Mouse (Mus musculus): Measurements from ENCODE around the gene Hnf4a. TPM values are rescaled to one million over a fixed set of nuclear protein-coding genes. Genes with fewer than 3 reads are reported as not detected.

Hnf4a gene
- polyA plus RNA-seq, 1 experiment: not detected

GRCm38 (mm10) chr2:163608008-163608407 lies 101.4 kb downstream of the Hnf4a start:
- no peak overlapping the region for H3K4me3 ChIP-seq (ENCODE audit: insufficient read depth, poor library complexity, severe bottlenecking)
- H3K36me3 ChIP-seq (ENCODE audit: control insufficient read depth, insufficient read depth): peaks cover 33% of the 10 kb centered on the region
- no peaks in the 10 kb centered on the region for H3K27me3 ChIP-seq (ENCODE audit: control insufficient read depth, insufficient read depth, insufficient read length)
- TF ChIP-seq FOSL1 (IDR thresholded peaks at IDR 0.05; ENCODE audit: insufficient read depth, low read length, poor library complexity, severe bottlenecking): no peak
- no peak for TF ChIP-seq MYOG (IDR thresholded peaks at IDR 0.05; ENCODE audit: control insufficient read depth, extremely low read depth, insufficient read length)
- no peak for TF ChIP-seq MYOD1 (IDR thresholded peaks at IDR 0.05; ENCODE audit: control insufficient read depth, insufficient read length, low read depth)
- no peak for TF ChIP-seq MAX (IDR thresholded peaks at IDR 0.05)
- TF ChIP-seq USF1 (IDR thresholded peaks at IDR 0.05; ENCODE audit: low read depth): no peak
- no peak for TF ChIP-seq CEBPB (IDR thresholded peaks at IDR 0.05; ENCODE audit: low read depth)
- TF ChIP-seq CTCF (IDR thresholded peaks at IDR 0.05; ENCODE audit: control insufficient read depth, insufficient read depth, insufficient read length): no peak
- H3K79me2 ChIP-seq (ENCODE audit: control insufficient read depth, insufficient read depth): peaks cover 21% of the 10 kb centered on the region
- H3ac ChIP-seq (ENCODE audit: control insufficient read depth, insufficient read length, low read depth): no peak overlapping the region
- peaks cover 2% of the 10 kb centered on the region for H3K79me3 ChIP-seq (ENCODE audit: low read depth)

GRCm38 (mm10) chr2:163609281-163609975 lies 102.8 kb downstream of the Hnf4a start:
- no peak for TF ChIP-seq CEBPB (IDR thresholded peaks at IDR 0.05; ENCODE audit: low read depth)
- TF ChIP-seq FOSL1 (IDR thresholded peaks at IDR 0.05; ENCODE audit: insufficient read depth, low read length, poor library complexity, severe bottlenecking): no peak
- TF ChIP-seq MYOD1 (IDR thresholded peaks at IDR 0.05; ENCODE audit: control insufficient read depth, insufficient read length, low read depth): no peak
- TF ChIP-seq MYOG (IDR thresholded peaks at IDR 0.05; ENCODE audit: control insufficient read depth, extremely low read depth, insufficient read length): no peak
- no peak for TF ChIP-seq CTCF (IDR thresholded peaks at IDR 0.05; ENCODE audit: control insufficient read depth, insufficient read depth, insufficient read length)
- no peak for TF ChIP-seq MAX (IDR thresholded peaks at IDR 0.05)
- no peak for TF ChIP-seq USF1 (IDR thresholded peaks at IDR 0.05; ENCODE audit: low read depth)
- no peaks in the 10 kb centered on the region for H3K79me3 ChIP-seq (ENCODE audit: low read depth)
- no peak overlapping the region for H3K4me3 ChIP-seq (ENCODE audit: insufficient read depth, poor library complexity, severe bottlenecking)
- H3K79me2 ChIP-seq (ENCODE audit: control insufficient read depth, insufficient read depth): peaks cover 8% of the 10 kb centered on the region
- H3K36me3 ChIP-seq (ENCODE audit: control insufficient read depth, insufficient read depth): peaks cover 46% of the 10 kb centered on the region
- no peaks in the 10 kb centered on the region for H3K27me3 ChIP-seq (ENCODE audit: control insufficient read depth, insufficient read depth, insufficient read length)
- H3ac ChIP-seq (ENCODE audit: control insufficient read depth, insufficient read length, low read depth): no peak overlapping the region

- H3K79me2 ChIP-seq (ENCODE audit: control insufficient read depth, insufficient read depth): no peaks in the 10 kb centered on the region
- no peak overlapping the region for H3ac ChIP-seq (ENCODE audit: control insufficient read depth, insufficient read length, low read depth)
- H3K4me3 ChIP-seq (ENCODE audit: insufficient read depth, poor library complexity, severe bottlenecking): no peak overlapping the region
- H3K79me3 ChIP-seq (ENCODE audit: low read depth): no peaks in the 10 kb centered on the region
- TF ChIP-seq FOSL1 (IDR thresholded peaks at IDR 0.05; ENCODE audit: insufficient read depth, low read length, poor library complexity, severe bottlenecking) (no peak), USF1 (IDR thresholded peaks at IDR 0.05; ENCODE audit: low read depth) (no peak), MYOG (IDR thresholded peaks at IDR 0.05; ENCODE audit: control insufficient read depth, extremely low read depth, insufficient read length) (no peak), CTCF (IDR thresholded peaks at IDR 0.05; ENCODE audit: control insufficient read depth, insufficient read depth, insufficient read length) (no peak), MYOD1 (IDR thresholded peaks at IDR 0.05; ENCODE audit: control insufficient read depth, insufficient read length, low read depth) (no peak), CEBPB (IDR thresholded peaks at IDR 0.05; ENCODE audit: low read depth) (no peak)
- peaks cover 58% of the 10 kb centered on the region for H3K36me3 ChIP-seq (ENCODE audit: control insufficient read depth, insufficient read depth)
- no peaks in the 10 kb centered on the region for H3K27me3 ChIP-seq (ENCODE audit: control insufficient read depth, insufficient read depth, insufficient read length)
These were observed 104.6 kb downstream of the Hnf4a start for GRCm38 (mm10) chr2:163611176-163611575.

GRCm38 (mm10) chr2:163613206-163613605 lies 106.6 kb downstream of the Hnf4a start:
- peaks cover 55% of the 10 kb centered on the region for H3K36me3 ChIP-seq (ENCODE audit: control insufficient read depth, insufficient read depth)
- no peaks in the 10 kb centered on the region for H3K79me3 ChIP-seq (ENCODE audit: low read depth)
- no peak for TF ChIP-seq FOSL1 (IDR thresholded peaks at IDR 0.05; ENCODE audit: insufficient read depth, low read length, poor library complexity, severe bottlenecking)
- TF ChIP-seq MAX (IDR thresholded peaks at IDR 0.05): no peak
- TF ChIP-seq USF1 (IDR thresholded peaks at IDR 0.05; ENCODE audit: low read depth): no peak
- TF ChIP-seq CTCF (IDR thresholded peaks at IDR 0.05; ENCODE audit: control insufficient read depth, insufficient read depth, insufficient read length): no peak
- no peak for TF ChIP-seq CEBPB (IDR thresholded peaks at IDR 0.05; ENCODE audit: low read depth)
- TF ChIP-seq MYOD1 (IDR thresholded peaks at IDR 0.05; ENCODE audit: control insufficient read depth, insufficient read length, low read depth): no peak
- TF ChIP-seq MYOG (IDR thresholded peaks at IDR 0.05; ENCODE audit: control insufficient read depth, extremely low read depth, insufficient read length): no peak

GRCm38 (mm10) chr2:163613990-163614389 lies 107.4 kb downstream of the Hnf4a start:
- peaks cover 63% of the 10 kb centered on the region for H3K36me3 ChIP-seq (ENCODE audit: control insufficient read depth, insufficient read depth)
- H3ac ChIP-seq (ENCODE audit: control insufficient read depth, insufficient read length, low read depth): no peak overlapping the region
- H3K79me3 ChIP-seq (ENCODE audit: low read depth): no peaks in the 10 kb centered on the region
- no peak for TF ChIP-seq CTCF (IDR thresholded peaks at IDR 0.05; ENCODE audit: control insufficient read depth, insufficient read depth, insufficient read length)
- no peak for TF ChIP-seq MYOG (IDR thresholded peaks at IDR 0.05; ENCODE audit: control insufficient read depth, extremely low read depth, insufficient read length)
- no peak for TF ChIP-seq FOSL1 (IDR thresholded peaks at IDR 0.05; ENCODE audit: insufficient read depth, low read length, poor library complexity, severe bottlenecking)
- H3K79me2 ChIP-seq (ENCODE audit: control insufficient read depth, insufficient read depth): no peaks in the 10 kb centered on the region
- H3K4me3 ChIP-seq (ENCODE audit: insufficient read depth, poor library complexity, severe bottlenecking): no peak overlapping the region
- H3K27me3 ChIP-seq (ENCODE audit: control insufficient read depth, insufficient read depth, insufficient read length): no peaks in the 10 kb centered on the region

More at GRCm38 (mm10) chr2:163613206-163613605, 106.6 kb downstream of the Hnf4a start:
- Histone ChIP-seq H3K4me3 (ENCODE audit: insufficient read depth, poor library complexity, severe bottlenecking) (no peak overlapping the region), H3ac (ENCODE audit: control insufficient read depth, insufficient read length, low read depth) (no peak overlapping the region), H3K27me3 (ENCODE audit: control insufficient read depth, insufficient read depth, insufficient read length) (no peaks in the 10 kb centered on the region), H3K79me2 (ENCODE audit: control insufficient read depth, insufficient read depth) (no peaks in the 10 kb centered on the region)

Data from C2C12 (cell line).